Mouse (Mus musculus) neural tube, embryonic 14.5 days (tissue): Measurements from ENCODE around the gene Atp4a. TPM values are rescaled to one million over a fixed set of nuclear protein-coding genes. Genes with fewer than 3 reads are reported as not detected.

Experiments used
- ATAC-seq: fragments of 200-750 bp; cut with Nextera tagmentation; 2 replicates; pipeline ENCODE4 v1.8.0; 2017; ENCODE audit warnings: low read depth, mild to moderate bottlenecking, moderate TSS enrichment, moderate library complexity
- H3K27ac ChIP-seq: fragments of 300-500 bp; sonication (generic); 2 replicates; pipeline ENCODE4 v1.5.1; 2014; ENCODE audit warnings: low read depth, mild to moderate bottlenecking, control low read depth, low read length, moderate library complexity, mixed read lengths
- H3K27me3 ChIP-seq: fragments of 300-500 bp; sonication (generic); 2 replicates; pipeline ENCODE4 v1.6.1; 2014; ENCODE audit warnings: low read length; ENCODE audit not compliant: control insufficient read depth, insufficient read depth
- H3K36me3 ChIP-seq: fragments of 300-500 bp; sonication (generic); 2 replicates; pipeline ENCODE4 v1.6.1; 2014; ENCODE audit warnings: low read length, mixed read lengths; ENCODE audit not compliant: control insufficient read depth, insufficient read depth
- H3K4me1 ChIP-seq: fragments of 300-500 bp; sonication (generic); 2 replicates; pipeline ENCODE4 v1.6.1; 2014; ENCODE audit warnings: low read length; ENCODE audit not compliant: control insufficient read depth, insufficient read depth
- H3K4me2 ChIP-seq: fragments of 300-500 bp; sonication (generic); 2 replicates; pipeline ENCODE4 v1.6.1; 2014; ENCODE audit warnings: mild to moderate bottlenecking, low read depth, low read length, control low read depth
- H3K4me3 ChIP-seq: fragments of 300-500 bp; sonication (generic); 2 replicates; pipeline ENCODE4 v1.5.1; 2014; ENCODE audit warnings: low read depth, low read length, control low read depth, mixed read lengths
- H3K9ac ChIP-seq: fragments of 300-500 bp; sonication (generic); replicated peaks from 2 replicates; pipeline ENCODE4 v1.6.1; 2014; ENCODE audit warnings: low read depth, mild to moderate bottlenecking, control low read depth, low read length, mixed read lengths
- H3K9me3 ChIP-seq: fragments of 300-500 bp; sonication (generic); 2 replicates; pipeline ENCODE4 v1.6.1; 2016; ENCODE audit warnings: low read length; ENCODE audit not compliant: control insufficient read depth
- WGBS: fragments of 180-500 bp; shearing (Covaris S2); extraction: QIAGEN DNeasy Blood & Tissue Kit; methylation state at CpG from one replicate; pipeline ENCODE4 v1.1.7; 2014; 5-methylcytosine and 5-hydroxymethylcytosine counted together
- polyA plus RNA-seq: library from polyadenylated mRNA; unstranded; fragments of >200 nt; fragmentation: Nextera tagmentation; extraction: Ambion mirVana; gene quantifications from 2 replicates; pipeline ENCODE4 v1.2.1, GENCODE M21; 2014

Atp4a gene
- polyA plus RNA-seq, 1 experiment from 2014 or later: 2.9 TPM

DNA sequence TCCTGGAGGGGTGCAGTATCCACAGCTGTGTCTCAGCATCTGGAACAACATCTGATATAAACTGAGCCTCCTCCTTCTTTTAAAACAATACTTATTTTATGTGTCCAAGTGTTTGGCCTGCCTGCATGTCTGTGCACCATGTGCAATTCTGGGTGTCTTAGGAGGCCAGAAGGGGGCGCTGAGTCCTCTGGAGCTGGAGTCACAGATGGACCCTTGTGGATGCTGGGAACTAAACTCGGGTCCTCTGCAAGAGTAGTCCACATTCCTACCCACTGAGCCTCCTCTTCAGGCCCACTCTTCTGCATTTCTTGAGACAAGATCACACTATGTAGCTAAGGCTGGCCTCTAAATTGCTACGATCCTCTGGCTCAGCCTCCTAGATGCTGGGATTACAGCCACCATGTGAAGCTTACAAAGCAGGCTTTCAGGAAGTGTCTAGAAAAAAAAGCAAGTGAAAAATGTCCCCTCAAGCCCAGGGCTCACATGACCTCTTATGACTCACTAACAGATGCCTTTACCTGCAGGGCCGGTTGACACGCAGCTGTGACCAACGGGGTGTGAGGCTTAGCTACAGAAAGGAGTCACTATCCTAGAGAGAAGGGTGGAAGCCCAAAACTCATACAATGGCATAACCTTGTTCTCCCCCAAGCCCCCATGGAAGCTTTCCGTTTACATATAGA, 35.7 kb downstream of the Atp4a start:
- 0 out of 2 replicates have a peak, but pooled peaks cover 4% of the 10 kb centered on the region for H3K36me3 ChIP-seq
- WGBS: 88% methylated on average over 7 of the region's 7 CpGs
- H3K9me3 ChIP-seq: no peaks in the 10 kb centered on the region
- no peak for ATAC-seq
- no peaks in the 10 kb centered on the region for H3K27me3 ChIP-seq
- H3K4me3 ChIP-seq: no peak overlapping the region
- H3K9ac ChIP-seq: no peak overlapping the region
- H3K27ac ChIP-seq: no peak overlapping the region
- no peaks in the 10 kb centered on the region for H3K4me1 ChIP-seq
- no peak overlapping the region for H3K4me2 ChIP-seq

GRCm38 (mm10) chr7:30749824-30750606, 38.0 kb downstream of the Atp4a start:
- 90% methylated on average over 13 of the region's 13 CpGs for WGBS
- Histone ChIP-seq H3K4me3 (no peak overlapping the region), H3K9ac (no peak overlapping the region), H3K4me1 (no peaks in the 10 kb centered on the region), H3K36me3 (0 out of 2 replicates have a peak, but pooled peaks cover 4% of the 10 kb centered on the region), H3K4me2 (no peak overlapping the region), H3K27me3 (no peaks in the 10 kb centered on the region), H3K27ac (no peak overlapping the region), H3K9me3 (0 out of 2 replicates have a peak, but pooled peaks cover 2% of the 10 kb centered on the region)
- no peak for ATAC-seq

GRCm38 (mm10) chr7:30751086-30751669, 39.2 kb downstream of the Atp4a start, which contains the start of gene Sbsn:
Gene Sbsn (plus strand): TSS chr7:30751471.
- Histone ChIP-seq H3K36me3 (0 out of 2 replicates have a peak, but pooled peaks cover 7% of the 10 kb centered on the region), H3K4me1 (no peaks in the 10 kb centered on the region), H3K27ac (no peak within 1 kb of the TSS), H3K4me2 (no peak within 1 kb of the TSS), H3K4me3 (no peak within 1 kb of the TSS), H3K27me3 (no peaks in the 10 kb centered on the region), H3K9me3 (0 out of 2 replicates have a peak, but pooled peaks cover 4% of the 10 kb centered on the region), H3K9ac (no peak within 1 kb of the TSS)
- no peak for ATAC-seq
- 60% methylated on average over 5 of the region's 5 CpGs for WGBS

DNA sequence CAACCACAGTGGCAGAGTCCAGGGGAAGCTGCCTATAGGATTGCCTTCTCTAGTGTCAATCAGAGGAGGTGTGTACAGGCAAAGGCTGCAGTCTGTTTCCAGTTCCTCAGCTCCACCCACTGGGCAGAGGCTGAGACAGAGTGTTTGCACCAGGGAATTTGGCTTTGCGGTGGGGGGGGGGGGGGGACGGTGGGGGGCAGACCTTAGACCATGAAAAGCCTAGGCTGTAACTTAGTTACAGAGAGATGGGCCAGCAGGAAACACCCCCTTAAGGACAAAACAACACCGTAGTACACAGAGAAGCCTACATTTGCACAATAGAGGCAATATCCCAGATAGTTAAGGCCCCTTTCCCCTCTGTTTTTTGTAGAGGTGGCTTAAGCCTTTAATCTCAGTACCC, 45.0 kb downstream of the Atp4a start:
- H3K4me2 ChIP-seq: no peak overlapping the region
- H3K27ac ChIP-seq: no peak overlapping the region
- H3K4me1 ChIP-seq: no peaks in the 10 kb centered on the region
- no peak for ATAC-seq
- H3K27me3 ChIP-seq: no peaks in the 10 kb centered on the region
- no peak overlapping the region for H3K9ac ChIP-seq
- 0 out of 2 replicates have a peak, but pooled peaks cover 6% of the 10 kb centered on the region for H3K36me3 ChIP-seq
- 51% methylated on average over 3 of the region's 3 CpGs for WGBS
- H3K9me3 ChIP-seq: 0 out of 2 replicates have a peak, but pooled peaks cover 4% of the 10 kb centered on the region
- H3K4me3 ChIP-seq: no peak overlapping the region

GRCm38 (mm10) chr7:30758853-30759252, 46.8 kb downstream of the Atp4a start:
- no peak overlapping the region for H3K4me3 ChIP-seq
- no peaks in the 10 kb centered on the region for H3K27me3 ChIP-seq
- no peak overlapping the region for H3K9ac ChIP-seq
- ATAC-seq: no peak
- 36% methylated on average over 4 of the region's 4 CpGs for WGBS
- H3K36me3 ChIP-seq: 0 out of 2 replicates have a peak, but pooled peaks cover 6% of the 10 kb centered on the region
- no peak overlapping the region for H3K27ac ChIP-seq
- no peaks in the 10 kb centered on the region for H3K4me1 ChIP-seq
- 0 out of 2 replicates have a peak, but pooled peaks cover 4% of the 10 kb centered on the region for H3K9me3 ChIP-seq
- H3K4me2 ChIP-seq: no peak overlapping the region

GRCm38 (mm10) chr7:30761769-30762352, 49.9 kb downstream of the Atp4a start:
- Histone ChIP-seq H3K4me3 (no peak overlapping the region), H3K9ac (no peak overlapping the region), H3K9me3 (no peaks in the 10 kb centered on the region), H3K27ac (no peak overlapping the region), H3K36me3 (no peaks in the 10 kb centered on the region), H3K27me3 (no peaks in the 10 kb centered on the region), H3K4me1 (no peaks in the 10 kb centered on the region), H3K4me2 (no peak overlapping the region)
- no peak for ATAC-seq
- 79% methylated on average over 4 of the region's 4 CpGs for WGBS

DNA sequence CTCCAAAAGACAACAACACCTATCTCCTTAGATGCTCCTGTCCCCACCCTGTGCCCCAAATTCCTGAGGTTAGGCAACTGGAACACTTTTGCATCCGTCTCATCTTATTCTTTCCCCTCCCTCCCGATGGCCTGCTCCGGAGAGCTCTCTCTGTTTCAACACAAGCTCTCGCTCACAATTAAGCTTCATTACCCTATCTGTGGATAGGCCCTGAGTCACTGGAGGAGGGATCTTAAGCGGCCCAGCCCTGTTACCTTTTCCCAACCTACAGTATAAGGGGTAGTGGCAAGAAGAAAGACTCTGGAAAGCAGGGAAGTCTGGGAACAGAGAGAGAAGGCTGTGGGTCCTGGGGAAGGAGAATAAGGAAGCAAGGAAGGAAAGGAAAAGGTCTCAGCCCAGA, 51.4 kb downstream of the Atp4a start, which contains the start of gene Dmkn:
TSS of gene Dmkn (plus strand) at position 301 of the 400 bp plus-strand sequence.
- Histone ChIP-seq H3K9me3 (no peaks in the 10 kb centered on the region), H3K9ac (no peak within 1 kb of the TSS), H3K4me2 (no peak within 1 kb of the TSS), H3K4me3 (no peak within 1 kb of the TSS), H3K27ac (no peak within 1 kb of the TSS), H3K36me3 (no peaks in the 10 kb centered on the region), H3K4me1 (no peaks in the 10 kb centered on the region), H3K27me3 (no peaks in the 10 kb centered on the region)
- no peak for ATAC-seq
- 38% methylated on average over 5 of the region's 5 CpGs for WGBS

DNA sequence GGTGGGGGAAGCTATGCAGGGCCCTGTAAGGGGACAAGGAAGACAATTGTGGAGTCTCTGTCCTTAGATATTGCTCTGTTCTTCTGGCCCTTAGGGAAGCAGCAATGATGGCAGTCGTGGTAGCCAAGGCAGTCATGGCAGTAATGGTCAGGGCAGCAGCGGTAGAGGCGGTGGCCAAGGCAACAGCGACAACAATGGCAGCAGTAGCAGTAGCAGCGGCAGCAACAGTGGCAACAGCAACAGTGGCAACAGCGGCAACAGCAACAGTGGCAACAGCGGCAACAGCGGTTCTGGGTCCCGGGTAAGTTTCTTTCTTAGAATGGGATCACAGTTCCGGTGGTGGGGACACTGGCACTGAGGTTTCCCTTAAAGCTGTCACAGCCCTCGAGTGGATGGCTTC, 53.2 kb downstream of the Atp4a start:
- ATAC-seq: no peak
- Histone ChIP-seq H3K4me3 (no peak overlapping the region), H3K27ac (no peak overlapping the region), H3K4me2 (no peak overlapping the region), H3K36me3 (no peaks in the 10 kb centered on the region), H3K9me3 (no peaks in the 10 kb centered on the region), H3K4me1 (no peaks in the 10 kb centered on the region), H3K9ac (no peak overlapping the region), H3K27me3 (no peaks in the 10 kb centered on the region; the same call in 1 of the 2 replicates)
- WGBS: 46% methylated on average over 11 of the region's 11 CpGs
